Mouse (Mus musculus) heart, embryonic 10.5 days (tissue): ENCODE results near the gene Gsg1l. TPM values are rescaled to one million over a fixed set of nuclear protein-coding genes. Genes with fewer than 3 reads are reported as not detected.

ENCODE experiments used
- DNase-seq: peaks from one replicate; pipeline ENCODE4 v3.0.0-alpha.2; 2017; ENCODE audit warnings: low spot score
- H3K27ac ChIP-seq: fragments of 300-500 bp; sonication (generic); 2 replicates; pipeline ENCODE4 v1.5.1; 2016; ENCODE audit warnings: mild to moderate bottlenecking
- H3K27me3 ChIP-seq: fragments of 300-500 bp; sonication (generic); 2 replicates; pipeline ENCODE4 v1.6.1; 2016; ENCODE audit warnings: mild to moderate bottlenecking; ENCODE audit not compliant: poor library complexity, insufficient read depth, severe bottlenecking
- H3K36me3 ChIP-seq: fragments of 300-500 bp; sonication (generic); 2 replicates; pipeline ENCODE4 v1.6.1; 2016; ENCODE audit warnings: mild to moderate bottlenecking, moderate library complexity
- H3K4me1 ChIP-seq: fragments of 300-500 bp; sonication (generic); 2 replicates; pipeline ENCODE4 v1.6.1; 2016; ENCODE audit warnings: mild to moderate bottlenecking
- H3K4me3 ChIP-seq: fragments of 300-500 bp; sonication (generic); 2 replicates; pipeline ENCODE4 v1.5.1; 2016; ENCODE audit warnings: mild to moderate bottlenecking, moderate library complexity
- H3K9me3 ChIP-seq: fragments of 300-500 bp; sonication (generic); 2 replicates; pipeline ENCODE4 v1.6.1; 2016; ENCODE audit warnings: mild to moderate bottlenecking, moderate library complexity
- WGBS: fragments of 180-500 bp; shearing (Covaris S2); methylation state at CpG from one replicate; pipeline ENCODE4 v1.1.7; 2016; 5-methylcytosine and 5-hydroxymethylcytosine counted together
- polyA plus RNA-seq: library from polyadenylated mRNA; unstranded; fragments of >200 nt; fragmentation: Nextera tagmentation; extraction: Ambion mirVana; gene quantifications from 2 replicates; pipeline ENCODE4 v1.2.1, GENCODE M21; 2016

Gene Gsg1l
- polyA plus RNA-seq, 1 experiment from 2014 or later: 3.1 TPM

DNA sequence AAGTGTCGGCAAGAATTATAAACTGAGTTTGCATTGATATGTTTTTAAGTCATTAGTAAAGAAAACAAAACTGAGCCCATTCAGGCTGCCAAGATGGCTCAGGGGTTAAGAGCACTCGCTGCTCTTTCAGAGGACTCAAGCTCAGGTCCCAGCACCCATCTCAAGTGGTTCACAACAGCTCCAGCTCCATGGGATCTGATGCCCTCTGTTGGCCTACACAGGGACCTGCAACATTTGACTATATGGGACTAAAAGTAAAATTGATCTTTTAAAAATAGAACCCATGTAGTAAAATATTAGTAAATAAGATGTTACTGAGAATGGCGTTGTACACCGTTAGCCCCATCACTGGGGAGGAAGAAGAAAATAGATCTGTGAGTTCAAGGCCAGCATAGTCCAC lies 11.9 kb downstream of the Gsg1l start:
- H3K4me3 ChIP-seq: no peak overlapping the region
- 92% methylated on average over 4 of the region's 4 CpGs for WGBS
- DNase-seq: no peak
- no peak overlapping the region for H3K27ac ChIP-seq
- H3K9me3 ChIP-seq: no peaks in the 10 kb centered on the region
- H3K27me3 ChIP-seq: peaks cover 13% of the 10 kb centered on the region; the same call in 1 of the 2 replicates
- H3K4me1 ChIP-seq: peaks cover 28% of the 10 kb centered on the region
- peaks cover 3% of the 10 kb centered on the region; the same call in 1 of the 2 replicates for H3K36me3 ChIP-seq

DNA sequence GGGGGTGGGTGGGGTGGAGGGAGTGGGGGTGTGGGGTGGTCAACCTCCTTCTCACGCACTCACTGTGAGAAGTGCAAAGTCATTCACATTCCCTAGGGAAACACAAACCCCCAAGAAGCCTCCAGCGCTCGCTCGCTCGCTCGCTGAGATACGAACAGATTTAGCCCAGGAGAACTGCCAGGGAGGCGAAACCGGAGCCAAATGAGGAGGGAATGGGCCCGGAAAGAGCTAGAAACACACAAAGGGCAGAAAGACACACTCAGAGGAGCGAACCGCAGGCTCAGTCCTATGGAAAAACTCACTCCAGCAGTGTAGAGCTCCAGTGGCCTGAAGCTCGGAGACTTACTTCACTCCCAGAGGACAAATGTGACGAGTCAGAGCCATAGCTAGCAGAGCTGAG lies 15.4 kb downstream of the Gsg1l start:
- no peaks in the 10 kb centered on the region for H3K9me3 ChIP-seq
- H3K27me3 ChIP-seq: peaks cover 7% of the 10 kb centered on the region; the same call in 1 of the 2 replicates
- H3K4me3 ChIP-seq: no peak overlapping the region
- H3K36me3 ChIP-seq: peaks cover 3% of the 10 kb centered on the region; the same call in 1 of the 2 replicates
- no peak for DNase-seq
- H3K27ac ChIP-seq: peak overlapping the region; percentile 59; the same call in 1 of the 2 replicates
- peaks cover 35% of the 10 kb centered on the region for H3K4me1 ChIP-seq
- 46% methylated on average over 14 of the region's 14 CpGs for WGBS

DNA sequence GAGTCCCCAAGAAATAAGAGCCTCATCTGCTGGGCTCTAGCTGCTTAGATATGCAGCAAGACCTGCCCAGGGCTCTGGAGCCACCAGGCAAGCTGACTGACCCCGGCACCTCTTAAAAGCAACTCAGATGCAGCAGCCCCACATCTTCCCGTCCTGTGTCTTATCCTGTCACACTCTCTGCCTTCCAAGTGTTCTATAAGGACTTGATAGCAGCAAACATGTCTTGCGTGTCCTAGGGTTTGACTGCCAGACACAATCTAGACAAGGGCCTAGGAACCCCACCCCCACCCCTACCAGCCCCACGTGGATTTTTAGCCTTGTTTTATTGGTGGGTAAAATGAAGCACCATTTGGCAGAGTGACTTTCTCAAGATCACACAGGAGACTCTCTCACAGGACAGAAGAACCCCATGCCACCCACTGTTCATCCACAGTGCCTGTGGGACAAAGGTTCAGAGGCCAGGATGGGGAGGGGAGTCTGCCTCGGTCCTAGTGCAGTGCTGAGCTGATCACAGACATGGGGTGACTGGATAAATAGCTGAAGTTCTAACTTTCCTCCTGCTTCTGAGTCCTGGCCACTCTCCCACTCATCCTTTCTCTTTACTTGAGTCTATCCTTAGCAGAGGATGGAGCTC lies 16.9 kb downstream of the Gsg1l start:
- no peak for DNase-seq

DNA sequence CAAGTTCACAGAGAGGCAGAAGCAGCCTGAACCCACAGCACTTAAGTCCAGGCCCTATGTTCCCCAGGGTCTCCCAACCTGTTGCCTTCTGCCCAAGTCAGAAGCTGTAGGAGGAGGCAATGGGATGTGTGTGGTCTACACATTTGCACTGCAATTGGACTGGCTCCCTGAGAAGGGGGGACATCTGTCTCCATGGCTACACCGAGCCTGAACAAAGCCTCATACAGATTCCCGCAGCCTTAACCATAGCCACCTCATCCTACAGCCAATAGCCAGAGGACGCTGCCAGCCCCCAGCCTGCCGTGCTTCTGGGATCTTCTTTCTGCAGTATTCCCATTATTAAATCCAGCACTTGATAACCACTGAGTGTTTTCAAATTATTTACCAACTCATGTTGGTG lies 20.0 kb downstream of the Gsg1l start:
- Histone ChIP-seq H3K9me3 (no peaks in the 10 kb centered on the region), H3K4me1 (peaks cover 51% of the 10 kb centered on the region), H3K36me3 (no peaks in the 10 kb centered on the region), H3K27ac (no peak overlapping the region), H3K4me3 (no peak overlapping the region), H3K27me3 (peaks cover 12% of the 10 kb centered on the region; the same call in 1 of the 2 replicates)
- DNase-seq: no peak
- 89% methylated on average over 4 of the region's 4 CpGs for WGBS

More for the DNA sequence above, 16.9 kb downstream of the Gsg1l start:
- WGBS: 43% methylated on average over 5 of the region's 5 CpGs
- Histone ChIP-seq H3K4me1 (peaks cover 38% of the 10 kb centered on the region), H3K9me3 (no peaks in the 10 kb centered on the region), H3K27me3 (peaks cover 12% of the 10 kb centered on the region; the same call in 1 of the 2 replicates), H3K4me3 (no peak overlapping the region), H3K27ac (peak overlapping the region; percentile 59; the same call in 1 of the 2 replicates), H3K36me3 (peaks cover 3% of the 10 kb centered on the region; the same call in 1 of the 2 replicates)

DNA sequence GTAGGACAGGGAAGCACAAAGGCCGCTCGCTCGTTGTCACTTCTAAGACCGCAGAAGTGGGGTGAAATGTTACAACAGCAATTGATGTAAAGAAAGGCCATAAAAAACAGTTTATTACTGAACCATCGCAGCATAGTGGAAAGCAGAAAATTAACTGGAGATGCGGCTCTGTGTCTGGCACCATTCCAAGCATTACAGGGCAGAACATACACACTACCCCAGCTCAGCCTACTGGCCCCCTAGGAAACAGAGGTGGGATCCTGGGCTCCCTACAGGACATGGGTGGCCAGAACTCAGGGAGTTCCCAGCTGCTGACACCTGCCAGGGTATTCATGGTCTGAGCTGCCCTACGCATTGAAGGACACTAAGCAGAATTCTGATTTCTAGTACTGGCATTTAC lies 23.3 kb downstream of the Gsg1l start:
- H3K4me1 ChIP-seq: peaks cover 54% of the 10 kb centered on the region
- H3K27ac ChIP-seq: peak overlapping the region; percentile 6; the same call in 1 of the 2 replicates
- no peak for DNase-seq
- H3K9me3 ChIP-seq: no peaks in the 10 kb centered on the region
- WGBS: 84% methylated on average over 7 of the region's 7 CpGs
- no peaks in the 10 kb centered on the region for H3K36me3 ChIP-seq
- H3K4me3 ChIP-seq: no peak overlapping the region
- H3K27me3 ChIP-seq: peaks cover 22% of the 10 kb centered on the region; the same call in 1 of the 2 replicates

- DNase-seq: no peak
- 53% methylated on average over 10 of the region's 10 CpGs for WGBS
- Histone ChIP-seq H3K9me3 (no peaks in the 10 kb centered on the region), H3K36me3 (no peaks in the 10 kb centered on the region), H3K27me3 (peaks cover 22% of the 10 kb centered on the region; the same call in 1 of the 2 replicates), H3K4me3 (no peak overlapping the region), H3K27ac (no peak overlapping the region), H3K4me1 (peaks cover 66% of the 10 kb centered on the region)
These were observed 24.8 kb downstream of the Gsg1l start for GRCm38 (mm10) chr7:126057332-126057914.

DNA sequence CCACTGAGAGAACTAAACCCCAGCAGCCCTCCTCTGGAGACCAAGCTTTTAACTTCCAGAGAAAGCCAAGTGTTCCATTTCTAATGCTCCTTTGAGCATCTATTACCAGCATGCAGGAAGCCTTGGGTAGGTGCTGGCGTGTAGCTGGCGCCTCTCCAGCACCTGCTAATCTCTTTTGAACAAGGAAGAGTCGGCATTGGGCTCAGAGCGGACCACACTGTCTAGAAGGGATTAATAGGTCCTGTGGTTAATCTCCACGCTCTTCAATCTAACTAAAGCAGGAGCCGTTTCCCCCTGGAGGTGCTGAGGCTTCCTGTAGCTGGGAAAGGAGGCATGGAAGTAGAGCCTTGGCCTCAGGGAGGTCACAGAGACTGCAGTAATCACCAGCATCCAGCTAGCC lies 27.6 kb downstream of the Gsg1l start:
- no peaks in the 10 kb centered on the region for H3K36me3 ChIP-seq
- WGBS: 64% methylated on average over 6 of the region's 6 CpGs
- H3K27me3 ChIP-seq: peaks cover 34% of the 10 kb centered on the region
- H3K9me3 ChIP-seq: no peaks in the 10 kb centered on the region
- no peak overlapping the region for H3K4me3 ChIP-seq
- no peak for DNase-seq
- 0 out of 2 replicates have a peak overlapping the region, but pooled peaks have one; percentile 3 for H3K27ac ChIP-seq
- peaks cover 65% of the 10 kb centered on the region for H3K4me1 ChIP-seq

- no peak for DNase-seq
- H3K4me1 ChIP-seq: peaks cover 56% of the 10 kb centered on the region
- 86% methylated on average over 7 of the region's 7 CpGs for WGBS
- no peak overlapping the region for H3K4me3 ChIP-seq
- peaks cover 38% of the 10 kb centered on the region for H3K27me3 ChIP-seq
- H3K9me3 ChIP-seq: no peaks in the 10 kb centered on the region
- H3K27ac ChIP-seq: no peak overlapping the region
- no peaks in the 10 kb centered on the region for H3K36me3 ChIP-seq
These were observed 28.6 kb downstream of the Gsg1l start for GRCm38 (mm10) chr7:126053618-126054017.

DNA sequence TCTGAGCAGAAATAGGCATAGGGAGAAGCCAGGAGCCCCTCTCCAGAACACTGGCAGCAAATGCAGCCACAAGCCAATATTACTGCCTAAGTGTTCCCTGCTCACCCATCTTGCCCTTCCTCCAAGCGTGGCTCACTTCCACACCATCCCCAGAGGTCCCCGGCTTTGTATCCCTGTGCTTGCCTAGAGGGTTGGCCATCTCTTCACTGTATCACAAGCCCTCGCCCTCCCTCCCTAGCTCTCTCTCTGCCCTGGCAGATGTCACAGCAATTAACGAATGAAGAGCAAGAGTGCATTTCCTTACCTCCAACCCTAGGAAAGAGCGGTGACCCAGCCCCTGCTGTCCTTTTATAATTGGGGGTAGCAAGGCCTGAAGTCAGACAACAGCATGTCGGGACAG lies 30.3 kb downstream of the Gsg1l start:
- 45% methylated on average over 6 of the region's 6 CpGs for WGBS
- Histone ChIP-seq H3K9me3 (no peaks in the 10 kb centered on the region), H3K27ac (peak overlapping the region; percentile 11; the same call in 1 of the 2 replicates), H3K27me3 (peaks cover 38% of the 10 kb centered on the region), H3K4me1 (peaks cover 47% of the 10 kb centered on the region), H3K36me3 (no peaks in the 10 kb centered on the region), H3K4me3 (no peak overlapping the region)
- DNase-seq: no peak

- H3K36me3 ChIP-seq: peaks cover 4% of the 10 kb centered on the region; the same call in 1 of the 2 replicates
- peaks cover 12% of the 10 kb centered on the region; the same call in 1 of the 2 replicates for H3K27me3 ChIP-seq
- no peak for DNase-seq
- H3K27ac ChIP-seq: no peak overlapping the region
- no peak overlapping the region for H3K4me3 ChIP-seq
- WGBS: 85% methylated on average over 6 of the region's 6 CpGs
- peaks cover 32% of the 10 kb centered on the region for H3K4me1 ChIP-seq
- H3K9me3 ChIP-seq: no peaks in the 10 kb centered on the region
These were observed 37.1 kb downstream of the Gsg1l start for GRCm38 (mm10) chr7:126045077-126045476.

DNA sequence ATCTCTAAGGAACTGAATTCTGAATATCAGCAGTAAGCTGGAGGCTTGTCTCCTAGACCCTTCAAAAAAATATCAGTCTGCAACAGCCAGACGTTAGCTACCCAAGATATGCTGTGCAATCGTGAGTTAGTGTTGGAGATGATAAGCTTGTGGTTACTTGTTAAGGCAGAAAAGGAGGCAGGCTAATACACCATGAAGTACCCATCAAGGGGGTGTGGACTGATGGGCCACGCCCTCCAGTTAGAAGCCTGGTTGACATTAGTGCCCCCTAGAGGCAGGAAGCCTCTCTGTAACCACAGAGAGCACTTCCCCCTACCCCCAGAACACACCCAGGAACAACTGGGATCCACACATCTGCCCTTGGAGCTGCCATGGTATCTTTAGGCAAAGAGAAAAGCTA lies 39.9 kb downstream of the Gsg1l start:
- Histone ChIP-seq H3K9me3 (no peaks in the 10 kb centered on the region), H3K36me3 (peaks cover 4% of the 10 kb centered on the region; the same call in 1 of the 2 replicates), H3K27ac (0 out of 2 replicates have a peak overlapping the region, but pooled peaks have one; percentile 16), H3K4me3 (no peak overlapping the region), H3K27me3 (0 out of 2 replicates have a peak, but pooled peaks cover 3% of the 10 kb centered on the region), H3K4me1 (peaks cover 52% of the 10 kb centered on the region)
- 27% methylated on average over 3 of the region's 3 CpGs for WGBS
- no peak for DNase-seq

- WGBS: 75% methylated on average over 18 of the region's 18 CpGs
- no peak for DNase-seq
- peaks cover 4% of the 10 kb centered on the region; the same call in 1 of the 2 replicates for H3K36me3 ChIP-seq
- no peak overlapping the region for H3K4me3 ChIP-seq
- H3K27ac ChIP-seq: peak overlapping the region; percentile 9; the same call in 1 of the 2 replicates
- 0 out of 2 replicates have a peak, but pooled peaks cover 3% of the 10 kb centered on the region for H3K27me3 ChIP-seq
- H3K4me1 ChIP-seq: peaks cover 59% of the 10 kb centered on the region
- no peaks in the 10 kb centered on the region for H3K9me3 ChIP-seq
These were observed 41.3 kb downstream of the Gsg1l start for GRCm38 (mm10) chr7:126040794-126041526.
